Mouse (Mus musculus): Measurements from ENCODE around the gene Trim71.
A peak's percentile ranks its signal among the peaks of the same experiment; 100 is the strongest.

Gene Trim71

GRCm38 (mm10) chr9:114563761-114564606, at the start of gene Trim71:
Trim71 (minus strand) TSS chr9:114564369.
- peak; percentile 89 for DNase-seq (ENCODE audit: extremely low spot score, low spot score)

- DNase-seq (ENCODE audit: extremely low spot score, low spot score): no peak
Observed at GRCm38 (mm10) chr9:114613026-114613425, 48.9 kb upstream of the Trim71 start.

- DNase-seq (ENCODE audit: extremely low spot score, low spot score): no peak
Observed at GRCm38 (mm10) chr9:114612566-114612965, 48.4 kb upstream of the Trim71 start.

- DNase-seq (ENCODE audit: extremely low spot score, low spot score): no peak
Observed at GRCm38 (mm10) chr9:114610266-114610665, 46.1 kb upstream of the Trim71 start.

GRCm38 (mm10) chr9:114603876-114604540, 39.8 kb upstream of the Trim71 start:
- no peak for DNase-seq (ENCODE audit: extremely low spot score, low spot score)

GRCm38 (mm10) chr9:114601096-114601495, 36.9 kb upstream of the Trim71 start:
- no peak for DNase-seq (ENCODE audit: extremely low spot score, low spot score)

- DNase-seq (ENCODE audit: extremely low spot score, low spot score): no peak
Observed at GRCm38 (mm10) chr9:114585017-114585345, 20.8 kb upstream of the Trim71 start.

GRCm38 (mm10) chr9:114584183-114585016, 20.2 kb upstream of the Trim71 start:
- no peak for DNase-seq (ENCODE audit: extremely low spot score, low spot score)

GRCm38 (mm10) chr9:114583812-114584182, 19.6 kb upstream of the Trim71 start:
- DNase-seq (ENCODE audit: extremely low spot score, low spot score): peak; percentile 83

- no peak for DNase-seq (ENCODE audit: extremely low spot score, low spot score)
Observed at GRCm38 (mm10) chr9:114578646-114579045, 14.5 kb upstream of the Trim71 start.

- DNase-seq (ENCODE audit: extremely low spot score, low spot score): no peak
Observed at GRCm38 (mm10) chr9:114576001-114576400, 11.8 kb upstream of the Trim71 start.

- DNase-seq (ENCODE audit: extremely low spot score, low spot score): no peak
Observed at GRCm38 (mm10) chr9:114573528-114573927, 9.4 kb upstream of the Trim71 start.

GRCm38 (mm10) chr9:114568682-114569474, 4.7 kb upstream of the Trim71 start:
- DNase-seq (ENCODE audit: extremely low spot score, low spot score): no peak

GRCm38 (mm10) chr9:114564667-114565066, 498 bp upstream of the Trim71 start:
- DNase-seq (ENCODE audit: extremely low spot score, low spot score): peak; percentile 56

GRCm38 (mm10) chr9:114562919-114563751, 1.0 kb downstream of the Trim71 start:
- no peak for DNase-seq (ENCODE audit: extremely low spot score, low spot score)

- peak; percentile 77 for DNase-seq (ENCODE audit: extremely low spot score, low spot score)
Observed at GRCm38 (mm10) chr9:114562031-114562918, 1.9 kb downstream of the Trim71 start.

- DNase-seq (ENCODE audit: extremely low spot score, low spot score): no peak
Observed at GRCm38 (mm10) chr9:114561671-114561971, 2.5 kb downstream of the Trim71 start.

GRCm38 (mm10) chr9:114560771-114561670, 3.1 kb downstream of the Trim71 start:
- peak; percentile 66 for DNase-seq (ENCODE audit: extremely low spot score, low spot score)

All from neural tube, embryonic 10.5 days (tissue).